Mouse (Mus musculus) stomach, embryonic 14.5 days (tissue): ENCODE results near the gene Zfp787. TPM values are rescaled to one million over a fixed set of nuclear protein-coding genes. Genes with fewer than 3 reads are reported as not detected.

Source experiments
- ATAC-seq: fragments of 200-750 bp; cut with Nextera tagmentation; 2 replicates; pipeline ENCODE4 v1.8.0; 2017; ENCODE audit warnings: low read depth, moderate TSS enrichment; ENCODE audit not compliant: insufficient number of reproducible peaks, insufficient read depth, low FRiP score
- H3K27ac ChIP-seq: fragments of 300-500 bp; sonication (generic); 2 replicates; pipeline ENCODE4 v1.5.1; 2014; ENCODE audit warnings: mild to moderate bottlenecking, low read length, moderate library complexity, mixed read lengths
- H3K27me3 ChIP-seq: fragments of 300-500 bp; sonication (generic); 2 replicates; pipeline ENCODE4 v1.6.1; 2014; ENCODE audit warnings: low read length, control low read depth, mixed read lengths; ENCODE audit not compliant: control insufficient read depth, insufficient read depth
- H3K36me3 ChIP-seq: fragments of 300-500 bp; sonication (generic); 2 replicates; pipeline ENCODE4 v1.6.1; 2014; ENCODE audit warnings: mild to moderate bottlenecking, control low read depth, low read length, moderate library complexity, mixed read lengths; ENCODE audit not compliant: control insufficient read depth, insufficient read depth
- H3K4me1 ChIP-seq: fragments of 300-500 bp; sonication (generic); 2 replicates; pipeline ENCODE4 v1.6.1; 2014; ENCODE audit warnings: low read length, control low read depth, mixed read lengths; ENCODE audit not compliant: control insufficient read depth, insufficient read depth
- H3K4me2 ChIP-seq: fragments of 300-500 bp; sonication (generic); replicated peaks from 2 replicates; pipeline ENCODE4 v1.6.1; 2014; ENCODE audit warnings: low read depth, low read length, control low read depth
- H3K4me3 ChIP-seq: fragments of 300-500 bp; sonication (generic); 2 replicates; pipeline ENCODE4 v1.5.1; 2014; ENCODE audit warnings: low read depth, low read length, control low read depth
- H3K9ac ChIP-seq: fragments of 300-500 bp; sonication (generic); replicated peaks from 2 replicates; pipeline ENCODE4 v1.6.1; 2014; ENCODE audit warnings: low read depth, mild to moderate bottlenecking, control low read depth, low read length, moderate library complexity, mixed read lengths
- H3K9me3 ChIP-seq: fragments of 300-500 bp; sonication (generic); 2 replicates; pipeline ENCODE4 v1.6.1; 2016; ENCODE audit warnings: low read depth, low read length, control low read depth; ENCODE audit not compliant: control insufficient read depth
- WGBS: fragments of 180-500 bp; shearing (Covaris S2); extraction: QIAGEN DNeasy Blood & Tissue Kit; methylation state at CpG from one replicate; pipeline ENCODE4 v1.1.7; 2014; 5-methylcytosine and 5-hydroxymethylcytosine counted together
- polyA plus RNA-seq: library from polyadenylated mRNA; unstranded; fragments of >200 nt; fragmentation: Nextera tagmentation; extraction: Ambion mirVana; gene quantifications from 2 replicates; pipeline ENCODE4 v1.2.1, GENCODE M21; 2014

Gene Zfp787
- polyA plus RNA-seq = 14.6 and 18.1 TPM in 2 replicates

GRCm38 (mm10) chr7:6155901-6156411 is at the start of gene Zfp787:
Zfp787 (minus strand) TSS chr7:6155997.
- under 1% methylated on average over 51 of the region's 54 CpGs for WGBS
- H3K27me3 ChIP-seq = no peaks in the 10 kb centered on the region
- peak within 1 kb of the TSS; percentile 76 for H3K4me2 ChIP-seq
- H3K27ac ChIP-seq = peak within 1 kb of the TSS; percentile 89
- peaks cover 17% of the 10 kb centered on the region for H3K4me1 ChIP-seq
- peak; percentile 97 for ATAC-seq
- peak within 1 kb of the TSS; percentile 80 for H3K4me3 ChIP-seq
- H3K9me3 ChIP-seq = no peaks in the 10 kb centered on the region
- peak within 1 kb of the TSS; percentile 84 for H3K9ac ChIP-seq
- no peaks in the 10 kb centered on the region for H3K36me3 ChIP-seq

DNA sequence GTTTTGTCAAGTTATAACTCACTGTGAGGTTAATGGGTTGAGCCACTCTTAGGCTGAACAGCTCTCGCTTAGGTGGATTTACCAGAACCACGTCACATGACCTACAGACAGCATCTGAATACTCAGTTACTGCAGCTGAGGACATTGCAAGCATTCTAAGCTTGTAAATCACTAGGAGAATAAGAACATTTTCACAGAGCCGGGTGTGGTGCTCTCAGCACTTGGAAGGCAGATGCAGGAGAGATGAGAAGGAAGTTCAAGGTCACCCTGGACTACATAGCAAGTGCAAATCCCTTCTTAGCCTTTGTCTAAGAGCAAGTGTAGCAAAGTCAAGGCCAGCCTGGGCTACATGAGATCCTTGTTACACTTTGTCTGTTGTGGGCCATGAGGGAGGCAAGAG is 48.4 kb upstream of the Zfp787 start:
- Histone ChIP-seq H3K27ac (no peak overlapping the region), H3K9me3 (no peaks in the 10 kb centered on the region), H3K27me3 (no peaks in the 10 kb centered on the region), H3K9ac (no peak overlapping the region), H3K4me3 (no peak overlapping the region), H3K36me3 (no peaks in the 10 kb centered on the region), H3K4me2 (no peak overlapping the region), H3K4me1 (no peaks in the 10 kb centered on the region)
- WGBS = 82% methylated on average over 3 of the region's 3 CpGs
- ATAC-seq = no peak

- WGBS = 62% methylated on average over 3 of the region's 3 CpGs
- Histone ChIP-seq H3K9me3 (no peaks in the 10 kb centered on the region), H3K4me3 (no peak within 1 kb of the TSS), H3K4me1 (no peaks in the 10 kb centered on the region), H3K36me3 (no peaks in the 10 kb centered on the region), H3K27me3 (no peaks in the 10 kb centered on the region), H3K9ac (no peak within 1 kb of the TSS), H3K4me2 (no peak within 1 kb of the TSS), H3K27ac (no peak within 1 kb of the TSS)
- ATAC-seq = no peak
Measured at GRCm38 (mm10) chr7:6196790-6197189, 41.0 kb upstream of the Zfp787 start, which contains the start of gene Galp. Galp (plus strand) TSS chr7:6197090.

- H3K4me2 ChIP-seq = no peak overlapping the region
- H3K4me3 ChIP-seq = no peak overlapping the region
- no peaks in the 10 kb centered on the region for H3K4me1 ChIP-seq
- no peaks in the 10 kb centered on the region for H3K9me3 ChIP-seq
- no peaks in the 10 kb centered on the region; the same call in 1 of the 2 replicates for H3K36me3 ChIP-seq
- no peak overlapping the region for H3K9ac ChIP-seq
- no peaks in the 10 kb centered on the region for H3K27me3 ChIP-seq
- ATAC-seq = no peak
- 47% methylated on average over 2 of the region's 2 CpGs for WGBS
- H3K27ac ChIP-seq = no peak overlapping the region
Measured at GRCm38 (mm10) chr7:6195777-6196176, 40.0 kb upstream of the Zfp787 start.

DNA sequence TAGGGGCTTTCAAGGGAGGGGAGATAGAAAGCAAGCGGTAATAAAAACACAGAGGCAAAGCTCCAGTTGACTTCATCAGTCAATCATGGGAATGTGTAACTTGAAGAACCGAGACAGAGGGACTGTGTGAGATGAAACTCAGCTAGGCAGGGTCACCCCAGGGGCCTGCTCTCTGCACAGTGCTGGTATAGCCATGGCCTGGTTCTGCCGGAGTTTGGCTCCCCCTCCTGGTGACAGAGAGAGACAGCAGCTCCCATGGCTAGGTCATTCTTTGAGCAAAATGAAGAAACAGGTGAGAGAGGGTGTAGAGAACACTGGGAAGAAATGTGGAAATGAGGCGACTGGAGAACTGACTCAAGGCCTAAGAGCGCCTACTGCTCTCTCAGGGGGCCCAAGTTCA is 38.3 kb upstream of the Zfp787 start:
- Histone ChIP-seq H3K27me3 (no peaks in the 10 kb centered on the region), H3K27ac (no peak overlapping the region), H3K9ac (no peak overlapping the region), H3K4me1 (no peaks in the 10 kb centered on the region), H3K4me3 (no peak overlapping the region), H3K4me2 (no peak overlapping the region), H3K36me3 (peaks cover 9% of the 10 kb centered on the region), H3K9me3 (no peaks in the 10 kb centered on the region)
- peak; percentile 68; the same call in 1 of the 2 replicates for ATAC-seq
- WGBS = 13% methylated on average over 5 of the region's 5 CpGs

GRCm38 (mm10) chr7:6191376-6191775 is 35.6 kb upstream of the Zfp787 start:
- Histone ChIP-seq H3K27ac (no peak overlapping the region), H3K4me3 (no peak overlapping the region), H3K9ac (no peak overlapping the region), H3K9me3 (no peaks in the 10 kb centered on the region), H3K4me2 (no peak overlapping the region), H3K27me3 (no peaks in the 10 kb centered on the region), H3K36me3 (peaks cover 18% of the 10 kb centered on the region), H3K4me1 (no peaks in the 10 kb centered on the region)
- WGBS = 44% methylated on average over 3 of the region's 3 CpGs
- no peak for ATAC-seq

- H3K36me3 ChIP-seq = peaks cover 31% of the 10 kb centered on the region
- no peaks in the 10 kb centered on the region for H3K27me3 ChIP-seq
- no peak overlapping the region for H3K27ac ChIP-seq
- H3K4me2 ChIP-seq = no peak overlapping the region
- no peak overlapping the region for H3K9ac ChIP-seq
- H3K9me3 ChIP-seq = no peaks in the 10 kb centered on the region
- H3K4me1 ChIP-seq = no peaks in the 10 kb centered on the region
- ATAC-seq = no peak
- 53% methylated on average over 43 of the region's 45 CpGs for WGBS
- no peak overlapping the region for H3K4me3 ChIP-seq
Measured at GRCm38 (mm10) chr7:6189542-6189941, 33.7 kb upstream of the Zfp787 start.

DNA sequence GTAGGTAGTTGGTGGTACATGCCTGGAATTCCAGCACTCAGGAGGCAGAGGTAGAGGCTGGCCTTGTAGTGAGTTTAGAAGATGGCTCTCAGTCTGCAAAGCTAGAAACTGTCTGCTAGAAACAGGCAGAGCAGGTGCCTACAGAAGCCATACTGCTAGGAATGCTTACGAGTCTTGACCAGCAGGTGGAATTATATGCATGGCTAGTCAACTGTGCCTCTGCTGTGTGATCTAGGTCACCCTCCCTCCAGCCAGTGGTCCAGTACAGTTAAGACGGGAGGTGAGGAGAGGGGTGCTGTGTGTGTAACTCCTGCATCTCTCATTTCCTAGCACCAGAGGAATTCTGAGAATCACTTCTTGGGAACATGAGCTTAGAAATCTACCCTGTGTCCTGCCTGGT is 31.0 kb upstream of the Zfp787 start:
- no peak overlapping the region for H3K27ac ChIP-seq
- no peak for ATAC-seq
- H3K4me2 ChIP-seq = no peak overlapping the region
- H3K36me3 ChIP-seq = peaks cover 40% of the 10 kb centered on the region
- no peak overlapping the region for H3K4me3 ChIP-seq
- no peaks in the 10 kb centered on the region for H3K27me3 ChIP-seq
- 82% methylated on average over 2 of the region's 2 CpGs for WGBS
- no peak overlapping the region for H3K9ac ChIP-seq
- no peaks in the 10 kb centered on the region for H3K4me1 ChIP-seq
- no peaks in the 10 kb centered on the region for H3K9me3 ChIP-seq

- Histone ChIP-seq H3K4me3 (no peak overlapping the region), H3K4me1 (no peaks in the 10 kb centered on the region), H3K36me3 (peaks cover 40% of the 10 kb centered on the region), H3K4me2 (no peak overlapping the region), H3K27me3 (no peaks in the 10 kb centered on the region), H3K9ac (no peak overlapping the region), H3K27ac (no peak overlapping the region), H3K9me3 (no peaks in the 10 kb centered on the region)
- no peak for ATAC-seq
- 100% methylated on average over 2 of the region's 2 CpGs for WGBS
Measured at GRCm38 (mm10) chr7:6186176-6186575, 30.4 kb upstream of the Zfp787 start.
